1 mouse cellular context compared by ENCODE assay signal in genomic region chr17:24478663-24479380, GRCm38 (mm10).
TF ChIP-seq lines count a peak whose summit lies in the region.

Gene Mlst8 (minus strand): TSS chr17:24479078.

TF ChIP-seq in CH12.LX, 34 proteins besides CTCF, POLR2A, EP300 and RAD21 (continued from another document):
- TF ChIP-seq GABPA (IDR thresholded peaks at IDR 0.05; ENCODE audit: insufficient replicate concordance, low read depth, low read length) (no peak; the same call in 1 of the 2 replicates), TCF12 (IDR thresholded peaks at IDR 0.05; ENCODE audit: low read depth, low read length) (peak; percentile 61), NRF1 (IDR thresholded peaks at IDR 0.05; ENCODE audit: low read depth, low read length) (peak; percentile 98), KAT2A (IDR thresholded peaks at IDR 0.05; ENCODE audit: insufficient replicate concordance, low read length) (no peak), ZC3H11A (IDR thresholded peaks at IDR 0.05; ENCODE audit: low read depth, low read length) (no peak), NELFE (IDR thresholded peaks at IDR 0.05; ENCODE audit: low read depth, low read length) (no peak; the same call in none of the 2 replicates), ZKSCAN1 (IDR thresholded peaks at IDR 0.05; ENCODE audit: borderline replicate concordance, low read depth, low read length) (no peak), RCOR1 (conservative IDR thresholded peaks at IDR 0.05; ENCODE audit: low read depth, low read length) (no peak), BHLHE40 (IDR thresholded peaks at IDR 0.05; ENCODE audit: low read depth, low read length) (no peak), IRF4 (IDR thresholded peaks at IDR 0.05; ENCODE audit: low read depth, low read length) (0 out of 2 replicates have a peak, but pooled peaks have one; percentile 27), CHD1 (IDR thresholded peaks at IDR 0.05; ENCODE audit: low read depth, low read length) (peak; percentile 99), JUN (IDR thresholded peaks at IDR 0.05; ENCODE audit: insufficient read depth, low read depth, low read length) (no peak), MEF2A (IDR thresholded peaks at IDR 0.05; ENCODE audit: borderline replicate concordance, low read depth, low read length) (peak; percentile 21; the same call in 1 of the 2 replicates), ETS1 (conservative IDR thresholded peaks at IDR 0.05; ENCODE audit: low read depth, low read length) (no peak), JUND (conservative IDR thresholded peaks at IDR 0.05; ENCODE audit: low read depth, low read length) (peak; percentile 45; the same call in 1 of the 2 replicates), ELF1 (IDR thresholded peaks at IDR 0.05; ENCODE audit: low read depth, low read length) (peak; percentile 73), ZNF384 (IDR thresholded peaks at IDR 0.05; ENCODE audit: low read depth, low read length) (no peak), PAX5 (IDR thresholded peaks at IDR 0.05; ENCODE audit: low read length) (no peak), CHD2 (IDR thresholded peaks at IDR 0.05; ENCODE audit: low read length) (no peak), ZMIZ1 (IDR thresholded peaks at IDR 0.05; ENCODE audit: low read depth, low read length) (peak; percentile 55; the same call in 1 of the 2 replicates), POLR2AphosphoS2 (IDR thresholded peaks at IDR 0.05; ENCODE audit: low read depth, low read length) (no peak; the same call in 1 of the 2 replicates)
